Mouse (Mus musculus): Measurements from ENCODE around the gene Gfra4.
"Not testable (repeated sequence)": the region's sequence is repeated elsewhere in the genome, so short reads cannot be mapped to it uniquely, and the experiment has no call there.

Gfra4 gene

GRCm38 (mm10) chr2:131052862-131053418, 10.1 kb upstream of the Gfra4 start:
- no peak for DNase-seq (ENCODE audit: extremely low read depth, insufficient read length, low spot score)

GRCm38 (mm10) chr2:131052043-131052442, 9.2 kb upstream of the Gfra4 start:
- DNase-seq (ENCODE audit: extremely low read depth, insufficient read length, low spot score) = no peak

- DNase-seq (ENCODE audit: extremely low read depth, insufficient read length, low spot score) = no peak
These were observed 3.1 kb upstream of the Gfra4 start for GRCm38 (mm10) chr2:131046025-131046424.

- no peak for DNase-seq (ENCODE audit: extremely low read depth, insufficient read length, low spot score)
These were observed 2.3 kb upstream of the Gfra4 start for GRCm38 (mm10) chr2:131044989-131045720.

- no peak for DNase-seq (ENCODE audit: extremely low read depth, insufficient read length, low spot score)
These were observed 1.5 kb upstream of the Gfra4 start for GRCm38 (mm10) chr2:131044354-131044852.

- no peak for DNase-seq (ENCODE audit: extremely low read depth, insufficient read length, low spot score)
These were observed 1.7 kb downstream of the Gfra4 start for GRCm38 (mm10) chr2:131040854-131041825.

- DNase-seq (ENCODE audit: extremely low read depth, insufficient read length, low spot score) = no peak
These were observed 4.2 kb downstream of the Gfra4 start for GRCm38 (mm10) chr2:131038675-131039074.

- DNase-seq (ENCODE audit: extremely low read depth, insufficient read length, low spot score) = no peak
These were observed 4.7 kb downstream of the Gfra4 start for GRCm38 (mm10) chr2:131038197-131038596.

- DNase-seq (ENCODE audit: extremely low read depth, insufficient read length, low spot score) = peak; percentile 81
These were observed 5.5 kb downstream of the Gfra4 start for GRCm38 (mm10) chr2:131037226-131037990.

GRCm38 (mm10) chr2:131036757-131037156, 6.1 kb downstream of the Gfra4 start:
- DNase-seq (ENCODE audit: extremely low read depth, insufficient read length, low spot score) = no peak

GRCm38 (mm10) chr2:131036343-131036742, 6.5 kb downstream of the Gfra4 start:
- DNase-seq (ENCODE audit: extremely low read depth, insufficient read length, low spot score) = peak; percentile 46

GRCm38 (mm10) chr2:131031406-131031805, 11.5 kb downstream of the Gfra4 start:
- DNase-seq (ENCODE audit: extremely low read depth, insufficient read length, low spot score) = not testable (repeated sequence)

GRCm38 (mm10) chr2:131030998-131031397, 11.9 kb downstream of the Gfra4 start:
- no peak for DNase-seq (ENCODE audit: extremely low read depth, insufficient read length, low spot score)

GRCm38 (mm10) chr2:131030561-131030960, 12.3 kb downstream of the Gfra4 start:
- no peak for DNase-seq (ENCODE audit: extremely low read depth, insufficient read length, low spot score)

GRCm38 (mm10) chr2:131029065-131029935, 13.6 kb downstream of the Gfra4 start:
- DNase-seq (ENCODE audit: extremely low read depth, insufficient read length, low spot score) = peak; percentile 77

- DNase-seq (ENCODE audit: extremely low read depth, insufficient read length, low spot score) = no peak
These were observed 15.9 kb downstream of the Gfra4 start for GRCm38 (mm10) chr2:131026941-131027340.

GRCm38 (mm10) chr2:131025230-131025629, 17.7 kb downstream of the Gfra4 start:
- DNase-seq (ENCODE audit: extremely low read depth, insufficient read length, low spot score) = no peak

- no peak for DNase-seq (ENCODE audit: extremely low read depth, insufficient read length, low spot score)
These were observed 32.3 kb downstream of the Gfra4 start for GRCm38 (mm10) chr2:131010566-131010965.

GRCm38 (mm10) chr2:131009123-131009522, 33.8 kb downstream of the Gfra4 start:
- no peak for DNase-seq (ENCODE audit: extremely low read depth, insufficient read length, low spot score)

Data from 3134 (cell line).